Mouse (Mus musculus): ENCODE data around the gene Uqcrfs1. TPM values are rescaled to one million over a fixed set of nuclear protein-coding genes. Genes with fewer than 3 reads are reported as not detected.

Gene Uqcrfs1
- polyA plus RNA-seq, 1 experiment from 2014 or later: 380 TPM

DNA sequence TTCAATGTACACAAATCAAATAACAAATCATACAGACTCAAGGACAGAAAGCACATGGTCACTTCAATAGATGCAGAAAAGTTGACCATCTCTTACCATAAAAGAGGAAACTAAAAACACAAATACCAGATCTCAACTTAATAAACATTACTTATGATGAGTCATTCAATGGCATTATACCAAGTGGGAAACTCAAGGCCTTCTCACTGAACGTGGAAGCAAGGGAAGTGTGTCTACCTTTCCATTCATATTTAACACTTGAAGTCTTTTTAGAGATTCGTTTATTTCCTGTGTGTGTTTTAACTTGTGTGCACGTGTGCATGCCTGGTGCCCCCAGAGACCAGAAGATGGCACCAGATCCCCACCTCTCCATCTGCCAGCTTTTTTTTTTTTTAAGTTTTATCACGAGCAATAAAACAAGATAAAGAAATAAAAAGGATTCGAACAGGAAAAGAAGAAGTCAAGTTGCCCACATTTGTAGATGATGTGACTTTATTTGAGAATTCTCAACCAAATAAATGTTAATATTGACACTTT lies 8.0 kb upstream of the Uqcrfs1 start:
- H3K4me3 ChIP-seq (ENCODE audit: low read depth, low read length): no peak overlapping the region
- no peak for DNase-seq
- H3K27me3 ChIP-seq (ENCODE audit: insufficient read depth, low read length): no peaks in the 10 kb centered on the region
- H3K27ac ChIP-seq (ENCODE audit: low read depth): no peak overlapping the region
- no peak overlapping the region for H3K4me2 ChIP-seq (ENCODE audit: low read depth, low read length)
- no peaks in the 10 kb centered on the region for H3K9me3 ChIP-seq (ENCODE audit: low read length)
- 25% methylated on average over 5 of the region's 5 CpGs for WGBS (ENCODE audit: insufficient replicate concordance)
- H3K36me3 ChIP-seq (replicated peaks; ENCODE audit: insufficient read depth, low read length): no peaks in the 10 kb centered on the region
- peaks cover 3% of the 10 kb centered on the region; the same call in 1 of the 2 replicates for H3K4me1 ChIP-seq (ENCODE audit: insufficient read depth)
- no peak for ATAC-seq
- no peak overlapping the region for H3K9ac ChIP-seq (replicated peaks)
- TF ChIP-seq EP300 (IDR thresholded peaks at IDR 0.05; ENCODE audit: low read depth) (no peak), CTCF (IDR thresholded peaks at IDR 0.05; ENCODE audit: low read depth) (peak; percentile 48)

DNA sequence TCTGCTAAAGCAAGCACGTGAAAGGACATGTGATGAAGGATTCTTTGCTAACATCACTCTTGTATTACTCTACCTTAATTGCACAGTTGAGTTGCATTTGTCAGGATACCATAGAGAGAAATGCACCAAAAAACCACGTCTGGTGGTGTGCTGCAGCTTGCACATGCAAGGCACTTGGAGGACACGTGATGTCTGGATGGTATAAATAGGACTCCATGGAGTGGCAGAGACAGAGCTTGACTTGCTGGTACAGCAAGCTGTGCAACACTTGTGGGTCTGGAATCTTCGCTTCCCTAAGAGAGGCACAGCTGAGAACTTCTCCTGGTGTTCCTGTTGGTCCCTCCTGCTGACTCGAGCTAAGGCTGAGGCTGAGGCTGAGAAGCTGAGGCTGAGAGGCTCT lies 4.2 kb upstream of the Uqcrfs1 start:
- no peaks in the 10 kb centered on the region for H3K27me3 ChIP-seq (ENCODE audit: insufficient read depth, low read length)

DNA sequence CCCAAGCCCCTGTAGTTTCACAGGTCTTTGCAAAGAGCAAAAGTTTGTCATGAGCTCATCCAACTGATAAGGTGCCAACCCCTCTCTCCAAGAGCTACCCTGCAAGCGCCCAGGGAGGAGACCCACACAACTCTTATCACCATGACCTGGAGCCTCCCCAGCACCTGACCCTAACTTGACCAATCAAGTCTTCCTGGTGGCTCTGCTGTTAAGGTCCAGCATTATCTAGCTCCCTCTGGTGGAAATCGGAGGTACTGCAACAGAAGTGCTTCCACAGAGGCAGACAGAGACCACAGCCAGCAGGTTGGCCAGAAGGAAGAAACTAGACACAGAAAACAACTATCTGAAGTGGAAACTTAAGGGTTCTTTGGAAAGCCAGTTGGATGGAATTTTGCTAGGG lies 3.7 kb upstream of the Uqcrfs1 start:
- ATAC-seq (peak; percentile 32), DNase-seq (peak; percentile 87)
- Histone ChIP-seq H3K27ac (ENCODE audit: low read depth) (no peak overlapping the region), H3K9me3 (ENCODE audit: low read length) (no peaks in the 10 kb centered on the region), H3K9ac (replicated peaks) (no peak overlapping the region), H3K36me3 (replicated peaks; ENCODE audit: insufficient read depth, low read length) (no peaks in the 10 kb centered on the region), H3K4me2 (ENCODE audit: low read depth, low read length) (no peak overlapping the region), H3K27me3 (ENCODE audit: insufficient read depth, low read length) (no peaks in the 10 kb centered on the region), H3K4me1 (ENCODE audit: insufficient read depth) (peaks cover 9% of the 10 kb centered on the region), H3K4me3 (ENCODE audit: low read depth, low read length) (no peak overlapping the region)
- TF ChIP-seq EP300 (IDR thresholded peaks at IDR 0.05; ENCODE audit: low read depth): no peak
- peak; percentile 98 for TF ChIP-seq CTCF (IDR thresholded peaks at IDR 0.05; ENCODE audit: low read depth)
- WGBS (ENCODE audit: insufficient replicate concordance): 20% methylated on average over 2 of the region's 2 CpGs

More for the DNA sequence above, 4.2 kb upstream of the Uqcrfs1 start:
- Histone ChIP-seq H3K36me3 (replicated peaks; ENCODE audit: insufficient read depth, low read length) (no peaks in the 10 kb centered on the region), H3K9me3 (ENCODE audit: low read length) (no peaks in the 10 kb centered on the region), H3K9ac (replicated peaks) (no peak overlapping the region), H3K4me2 (ENCODE audit: low read depth, low read length) (no peak overlapping the region), H3K4me3 (ENCODE audit: low read depth, low read length) (no peak overlapping the region), H3K27ac (ENCODE audit: low read depth) (no peak overlapping the region), H3K4me1 (ENCODE audit: insufficient read depth) (peaks cover 4% of the 10 kb centered on the region; the same call in 1 of the 2 replicates)
- no peak for DNase-seq
- TF ChIP-seq CTCF (IDR thresholded peaks at IDR 0.05; ENCODE audit: low read depth): no peak
- no peak for TF ChIP-seq EP300 (IDR thresholded peaks at IDR 0.05; ENCODE audit: low read depth)
- no peak for ATAC-seq
- WGBS (ENCODE audit: insufficient replicate concordance): 71% methylated on average over 5 of the region's 5 CpGs

DNA sequence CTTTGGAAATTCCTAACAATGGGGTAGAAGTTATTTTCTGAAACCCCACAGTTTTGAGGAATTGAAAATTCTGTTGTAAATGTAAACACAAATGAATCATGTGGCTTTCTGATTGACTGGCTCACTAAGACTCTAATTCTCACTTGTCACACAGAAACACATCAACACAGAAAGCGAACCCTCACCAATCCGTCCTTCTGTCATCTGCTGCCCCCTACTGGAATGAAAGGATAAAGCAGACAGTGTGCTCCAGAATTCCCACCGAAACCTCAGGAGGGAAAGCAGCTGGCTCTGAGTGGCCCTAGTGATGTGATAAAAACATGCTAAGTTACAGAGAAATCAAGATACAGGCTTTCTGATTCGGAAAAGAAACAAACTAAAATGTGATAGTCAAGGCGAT lies 14.4 kb downstream of the Uqcrfs1 start:
- no peak for TF ChIP-seq EP300 (IDR thresholded peaks at IDR 0.05; ENCODE audit: low read depth)
- TF ChIP-seq CTCF (IDR thresholded peaks at IDR 0.05; ENCODE audit: low read depth): peak; percentile 94
- DNase-seq (peak; percentile 49), ATAC-seq (no peak)
- no peaks in the 10 kb centered on the region for H3K9me3 ChIP-seq (ENCODE audit: low read length)
- 12% methylated on average over 5 of the region's 5 CpGs for WGBS (ENCODE audit: insufficient replicate concordance)
- H3K36me3 ChIP-seq (replicated peaks; ENCODE audit: insufficient read depth, low read length): no peaks in the 10 kb centered on the region
- H3K4me1 ChIP-seq (ENCODE audit: insufficient read depth): no peaks in the 10 kb centered on the region
- H3K27me3 ChIP-seq (ENCODE audit: insufficient read depth, low read length): no peaks in the 10 kb centered on the region
- H3K9ac ChIP-seq (replicated peaks): no peak overlapping the region
- H3K4me2 ChIP-seq (ENCODE audit: low read depth, low read length): no peak overlapping the region
- H3K4me3 ChIP-seq (ENCODE audit: low read depth, low read length): no peak overlapping the region
- no peak overlapping the region for H3K27ac ChIP-seq (ENCODE audit: low read depth)

DNA sequence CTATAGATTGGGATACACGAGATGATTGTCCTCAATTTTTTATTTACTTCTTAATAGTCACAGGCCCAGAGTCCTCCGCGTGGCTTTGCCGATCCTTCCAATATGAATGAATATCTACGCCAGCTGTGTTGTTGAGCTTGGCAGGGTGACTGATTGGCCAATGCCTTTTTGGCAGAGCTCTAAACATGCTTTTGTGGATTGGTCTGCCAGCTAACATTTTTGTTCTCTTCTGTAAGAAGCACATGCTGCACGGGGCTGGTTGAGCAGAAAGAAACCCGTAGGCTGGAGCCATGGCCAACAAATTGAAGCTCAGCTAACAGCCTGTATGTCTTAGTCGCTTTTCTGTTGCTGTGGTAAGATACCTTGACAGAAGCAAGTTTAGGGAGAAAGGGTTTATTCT lies 20.2 kb downstream of the Uqcrfs1 start:
- no peak overlapping the region for H3K4me3 ChIP-seq (ENCODE audit: low read depth, low read length)
- DNase-seq (no peak), ATAC-seq (no peak)
- no peak overlapping the region for H3K9ac ChIP-seq (replicated peaks)
- H3K27me3 ChIP-seq (ENCODE audit: insufficient read depth, low read length): no peaks in the 10 kb centered on the region
- no peak overlapping the region for H3K4me2 ChIP-seq (ENCODE audit: low read depth, low read length)
- TF ChIP-seq CTCF (IDR thresholded peaks at IDR 0.05; ENCODE audit: low read depth): no peak
- no peak for TF ChIP-seq EP300 (IDR thresholded peaks at IDR 0.05; ENCODE audit: low read depth)
- 81% methylated on average over 8 of the region's 8 CpGs for WGBS (ENCODE audit: insufficient replicate concordance)
- H3K27ac ChIP-seq (ENCODE audit: low read depth): no peak overlapping the region
- H3K36me3 ChIP-seq (replicated peaks; ENCODE audit: insufficient read depth, low read length): no peaks in the 10 kb centered on the region
- no peaks in the 10 kb centered on the region for H3K9me3 ChIP-seq (ENCODE audit: low read length)
- no peaks in the 10 kb centered on the region for H3K4me1 ChIP-seq (ENCODE audit: insufficient read depth)

DNA sequence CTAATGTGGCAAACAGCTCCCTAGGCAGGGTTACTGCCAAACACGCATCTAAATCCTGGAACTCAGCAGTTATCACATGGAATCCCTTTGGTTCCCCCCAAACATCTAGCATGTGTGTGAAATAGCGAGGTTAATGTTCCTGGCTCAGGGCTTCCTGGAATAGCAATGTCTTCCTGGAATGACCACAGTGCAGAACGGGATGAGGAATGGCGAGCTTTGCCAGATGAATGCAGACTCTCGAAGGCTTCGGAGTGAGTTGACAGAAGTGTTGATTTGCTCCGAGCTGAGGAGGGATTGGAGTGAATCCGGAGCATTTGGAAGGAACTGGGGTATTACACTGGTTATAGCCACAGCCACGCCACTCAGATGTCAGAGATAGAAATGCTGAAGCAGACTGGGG lies 21.2 kb downstream of the Uqcrfs1 start:
- Histone ChIP-seq H3K27me3 (ENCODE audit: insufficient read depth, low read length) (no peaks in the 10 kb centered on the region), H3K4me2 (ENCODE audit: low read depth, low read length) (no peak overlapping the region), H3K4me1 (ENCODE audit: insufficient read depth) (no peaks in the 10 kb centered on the region), H3K4me3 (ENCODE audit: low read depth, low read length) (no peak overlapping the region), H3K36me3 (replicated peaks; ENCODE audit: insufficient read depth, low read length) (no peaks in the 10 kb centered on the region), H3K9ac (replicated peaks) (no peak overlapping the region), H3K27ac (ENCODE audit: low read depth) (no peak overlapping the region), H3K9me3 (ENCODE audit: low read length) (no peaks in the 10 kb centered on the region)
- ATAC-seq (no peak), DNase-seq (no peak)
- TF ChIP-seq EP300 (IDR thresholded peaks at IDR 0.05; ENCODE audit: low read depth): no peak
- no peak for TF ChIP-seq CTCF (IDR thresholded peaks at IDR 0.05; ENCODE audit: low read depth)
- 76% methylated on average over 9 of the region's 9 CpGs for WGBS (ENCODE audit: insufficient replicate concordance)
